Mouse (Mus musculus): Measurements from ENCODE around the gene Mbnl2. TPM values are rescaled to one million over a fixed set of nuclear protein-coding genes. Genes with fewer than 3 reads are reported as not detected.

Gene Mbnl2
- polyA plus RNA-seq, 1 experiment from 2014 or later = 23.1 TPM

DNA sequence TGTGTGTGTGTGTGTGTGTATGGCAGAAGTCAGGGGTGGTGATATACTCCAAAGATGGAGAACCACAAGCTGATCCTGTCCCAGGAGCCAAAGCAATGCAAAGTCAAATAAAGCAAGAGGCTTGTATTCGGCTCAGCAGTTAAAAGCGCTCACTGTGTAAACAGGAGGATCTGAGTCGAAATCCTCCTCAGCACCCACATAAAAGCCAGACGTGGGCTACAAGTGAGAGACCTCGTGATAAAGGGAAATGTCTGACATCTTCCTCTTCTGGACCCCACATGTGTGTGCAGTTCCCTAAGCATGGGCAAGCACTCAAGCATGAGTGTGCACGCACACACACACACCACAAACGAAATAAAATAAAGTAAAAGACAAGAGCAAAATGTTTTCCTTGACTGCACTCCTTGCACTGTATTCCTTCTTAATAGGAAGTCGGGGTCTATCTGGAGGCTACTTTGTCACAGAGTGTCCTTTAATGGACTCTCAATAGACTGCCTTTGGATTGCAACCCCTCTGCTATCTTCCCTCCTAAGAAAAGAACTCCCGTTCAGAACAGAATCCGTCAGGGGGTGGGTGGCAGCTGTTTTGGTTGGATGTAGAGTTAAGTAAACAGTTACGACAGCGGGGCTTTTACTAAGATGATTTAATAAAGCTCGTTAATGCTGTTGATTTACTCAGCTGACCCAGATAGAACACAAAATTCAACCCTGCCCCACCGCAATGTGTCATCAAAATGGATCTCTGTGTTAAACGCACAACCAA is 18.7 kb upstream of the Mbnl2 start:
- Histone ChIP-seq H3K4me2 (ENCODE audit: low read length) (no peak overlapping the region), H3K27me3 (replicated peaks; ENCODE audit: control insufficient read depth, insufficient read depth, low read length) (no peaks in the 10 kb centered on the region), H3K27ac (ENCODE audit: low read length) (no peak overlapping the region), H3K36me3 (ENCODE audit: control insufficient read depth, insufficient read depth) (no peaks in the 10 kb centered on the region), H3K4me3 (replicated peaks; ENCODE audit: low read length) (no peak overlapping the region), H3K4me1 (replicated peaks; ENCODE audit: control insufficient read depth, insufficient read depth, low read length) (no peaks in the 10 kb centered on the region), H3K9me3 (ENCODE audit: control insufficient read depth, low read length) (0 out of 2 replicates have a peak, but pooled peaks cover 2% of the 10 kb centered on the region), H3K9ac (replicated peaks; ENCODE audit: low read depth, low read length) (no peak overlapping the region)
- WGBS = 75% methylated on average over 15 of the region's 15 CpGs
- no peak for ATAC-seq

- 91% methylated on average over 6 of the region's 6 CpGs for WGBS
- Histone ChIP-seq H3K4me1 (replicated peaks; ENCODE audit: control insufficient read depth, insufficient read depth, low read length) (no peaks in the 10 kb centered on the region), H3K27ac (ENCODE audit: low read length) (no peak overlapping the region), H3K9me3 (ENCODE audit: control insufficient read depth, low read length) (0 out of 2 replicates have a peak, but pooled peaks cover 2% of the 10 kb centered on the region), H3K36me3 (ENCODE audit: control insufficient read depth, insufficient read depth) (no peaks in the 10 kb centered on the region), H3K9ac (replicated peaks; ENCODE audit: low read depth, low read length) (no peak overlapping the region), H3K4me3 (replicated peaks; ENCODE audit: low read length) (no peak overlapping the region), H3K4me2 (ENCODE audit: low read length) (no peak overlapping the region), H3K27me3 (replicated peaks; ENCODE audit: control insufficient read depth, insufficient read depth, low read length) (no peaks in the 10 kb centered on the region)
- ATAC-seq = no peak
Measured at GRCm38 (mm10) chr14:120257483-120257882, 18.0 kb upstream of the Mbnl2 start.

- Histone ChIP-seq H3K27ac (ENCODE audit: low read length) (no peak overlapping the region), H3K9ac (replicated peaks; ENCODE audit: low read depth, low read length) (no peak overlapping the region), H3K27me3 (replicated peaks; ENCODE audit: control insufficient read depth, insufficient read depth, low read length) (no peaks in the 10 kb centered on the region), H3K4me1 (replicated peaks; ENCODE audit: control insufficient read depth, insufficient read depth, low read length) (no peaks in the 10 kb centered on the region), H3K9me3 (ENCODE audit: control insufficient read depth, low read length) (0 out of 2 replicates have a peak, but pooled peaks cover 2% of the 10 kb centered on the region), H3K36me3 (ENCODE audit: control insufficient read depth, insufficient read depth) (no peaks in the 10 kb centered on the region), H3K4me2 (ENCODE audit: low read length) (no peak overlapping the region), H3K4me3 (replicated peaks; ENCODE audit: low read length) (no peak overlapping the region)
- no peak for ATAC-seq
- WGBS = 73% methylated on average over 1 of the region's 1 CpGs
Measured at GRCm38 (mm10) chr14:120259426-120259825, 16.0 kb upstream of the Mbnl2 start.

DNA sequence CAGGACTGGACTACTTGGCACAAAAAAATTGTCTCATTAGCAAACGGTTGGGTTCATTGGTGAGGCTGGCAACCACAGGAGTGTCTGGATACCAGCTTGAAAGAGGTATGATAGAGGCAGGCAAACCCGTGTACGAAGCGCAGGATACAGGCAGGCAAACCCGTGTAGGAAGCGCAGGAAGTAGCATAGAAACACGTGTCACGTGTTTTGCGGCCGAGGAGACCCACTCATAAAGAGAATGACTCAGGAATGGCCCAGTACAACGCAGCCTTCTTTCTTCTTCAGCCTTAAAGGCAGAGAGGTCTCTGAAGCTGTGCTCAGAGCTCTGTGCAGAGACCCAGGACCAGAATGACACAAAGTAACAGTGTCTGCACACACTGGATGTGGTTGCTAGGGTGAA is 13.9 kb upstream of the Mbnl2 start:
- no peak for ATAC-seq
- H3K4me1 ChIP-seq (replicated peaks; ENCODE audit: control insufficient read depth, insufficient read depth, low read length) = no peaks in the 10 kb centered on the region
- WGBS = 85% methylated on average over 11 of the region's 11 CpGs
- H3K4me3 ChIP-seq (replicated peaks; ENCODE audit: low read length) = no peak overlapping the region
- H3K27me3 ChIP-seq (replicated peaks; ENCODE audit: control insufficient read depth, insufficient read depth, low read length) = no peaks in the 10 kb centered on the region
- H3K4me2 ChIP-seq (ENCODE audit: low read length) = no peak overlapping the region
- H3K36me3 ChIP-seq (ENCODE audit: control insufficient read depth, insufficient read depth) = no peaks in the 10 kb centered on the region
- H3K27ac ChIP-seq (ENCODE audit: low read length) = no peak overlapping the region
- no peak overlapping the region for H3K9ac ChIP-seq (replicated peaks; ENCODE audit: low read depth, low read length)
- H3K9me3 ChIP-seq (ENCODE audit: control insufficient read depth, low read length) = no peaks in the 10 kb centered on the region

- WGBS = 93% methylated on average over 14 of the region's 14 CpGs
- no peaks in the 10 kb centered on the region for H3K9me3 ChIP-seq (ENCODE audit: control insufficient read depth, low read length)
- no peak for ATAC-seq
- no peak overlapping the region for H3K9ac ChIP-seq (replicated peaks; ENCODE audit: low read depth, low read length)
- no peak overlapping the region for H3K27ac ChIP-seq (ENCODE audit: low read length)
- no peaks in the 10 kb centered on the region for H3K4me1 ChIP-seq (replicated peaks; ENCODE audit: control insufficient read depth, insufficient read depth, low read length)
- no peak overlapping the region for H3K4me2 ChIP-seq (ENCODE audit: low read length)
- H3K27me3 ChIP-seq (replicated peaks; ENCODE audit: control insufficient read depth, insufficient read depth, low read length) = no peaks in the 10 kb centered on the region
- no peak overlapping the region for H3K4me3 ChIP-seq (replicated peaks; ENCODE audit: low read length)
- no peaks in the 10 kb centered on the region for H3K36me3 ChIP-seq (ENCODE audit: control insufficient read depth, insufficient read depth)
Measured at GRCm38 (mm10) chr14:120262660-120263379, 12.6 kb upstream of the Mbnl2 start.

DNA sequence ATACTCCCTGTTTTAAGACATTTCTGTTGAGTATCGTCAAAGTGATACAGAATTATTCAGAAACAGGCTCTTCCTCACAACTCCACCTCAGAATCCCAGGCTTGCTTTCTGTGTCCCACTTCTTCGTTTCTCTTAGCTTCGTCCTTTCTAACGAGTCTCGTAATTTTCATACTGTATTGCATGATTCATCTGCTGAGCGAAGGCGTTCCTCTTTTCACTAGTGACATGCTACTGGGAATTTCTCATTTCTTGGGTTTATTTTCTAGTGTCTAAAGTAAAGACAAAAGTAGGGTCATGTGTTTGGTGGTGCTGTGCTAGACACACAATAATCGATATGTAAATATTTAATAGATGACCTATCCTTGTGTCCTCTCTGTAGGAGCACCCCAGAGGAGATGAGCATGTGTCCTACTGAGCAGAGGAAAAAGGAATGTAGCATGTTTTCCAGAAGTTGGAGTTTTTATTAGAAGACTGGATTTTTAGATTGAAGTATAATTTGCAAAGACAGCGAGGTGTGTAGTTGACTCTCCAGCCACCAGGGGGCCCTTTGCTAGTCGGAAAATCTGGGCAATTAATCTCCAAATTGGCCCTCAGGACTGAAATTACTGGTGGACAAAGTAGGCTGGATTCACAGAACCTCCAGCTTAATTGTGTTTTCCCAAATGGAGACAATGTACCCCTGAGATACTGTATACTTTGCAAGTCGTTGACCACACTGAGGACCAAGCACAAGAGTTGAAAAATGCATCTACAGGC is 11.9 kb upstream of the Mbnl2 start:
- 74% methylated on average over 11 of the region's 11 CpGs for WGBS
- no peak overlapping the region for H3K27ac ChIP-seq (ENCODE audit: low read length)

DNA sequence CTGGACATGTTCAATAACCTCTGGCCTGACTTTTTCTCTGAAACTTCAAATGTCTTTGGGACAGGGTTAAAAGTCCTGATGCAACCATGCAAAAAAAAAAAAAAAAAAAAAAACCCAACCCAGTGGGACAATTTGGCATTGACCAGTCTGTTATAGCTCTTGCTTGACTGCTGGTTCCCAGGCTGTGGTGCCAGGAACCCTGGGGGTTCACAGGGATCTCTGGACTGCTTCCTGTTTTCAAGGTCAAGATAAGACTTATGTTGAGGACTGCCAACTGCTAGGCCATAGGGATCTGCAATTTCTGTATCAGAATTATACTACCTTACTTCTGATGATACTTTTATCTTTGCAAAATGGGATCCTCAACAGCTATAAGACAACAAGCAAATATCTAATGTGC is 9.6 kb upstream of the Mbnl2 start:
- no peaks in the 10 kb centered on the region for H3K27me3 ChIP-seq (replicated peaks; ENCODE audit: control insufficient read depth, insufficient read depth, low read length)
- H3K4me2 ChIP-seq (ENCODE audit: low read length) = no peak overlapping the region
- no peaks in the 10 kb centered on the region for H3K36me3 ChIP-seq (ENCODE audit: control insufficient read depth, insufficient read depth)
- H3K4me3 ChIP-seq (replicated peaks; ENCODE audit: low read length) = no peak overlapping the region
- H3K9ac ChIP-seq (replicated peaks; ENCODE audit: low read depth, low read length) = no peak overlapping the region
- no peaks in the 10 kb centered on the region for H3K9me3 ChIP-seq (ENCODE audit: control insufficient read depth, low read length)
- no peak overlapping the region for H3K27ac ChIP-seq (ENCODE audit: low read length)
- no peak for ATAC-seq
- no peaks in the 10 kb centered on the region for H3K4me1 ChIP-seq (replicated peaks; ENCODE audit: control insufficient read depth, insufficient read depth, low read length)

More for the DNA sequence above, 11.9 kb upstream of the Mbnl2 start:
- H3K9me3 ChIP-seq (ENCODE audit: control insufficient read depth, low read length) = no peaks in the 10 kb centered on the region
- H3K9ac ChIP-seq (replicated peaks; ENCODE audit: low read depth, low read length) = no peak overlapping the region
- H3K27me3 ChIP-seq (replicated peaks; ENCODE audit: control insufficient read depth, insufficient read depth, low read length) = no peaks in the 10 kb centered on the region
- no peaks in the 10 kb centered on the region for H3K4me1 ChIP-seq (replicated peaks; ENCODE audit: control insufficient read depth, insufficient read depth, low read length)
- no peaks in the 10 kb centered on the region for H3K36me3 ChIP-seq (ENCODE audit: control insufficient read depth, insufficient read depth)
- H3K4me3 ChIP-seq (replicated peaks; ENCODE audit: low read length) = no peak overlapping the region
- no peak overlapping the region for H3K4me2 ChIP-seq (ENCODE audit: low read length)
- no peak for ATAC-seq

DNA sequence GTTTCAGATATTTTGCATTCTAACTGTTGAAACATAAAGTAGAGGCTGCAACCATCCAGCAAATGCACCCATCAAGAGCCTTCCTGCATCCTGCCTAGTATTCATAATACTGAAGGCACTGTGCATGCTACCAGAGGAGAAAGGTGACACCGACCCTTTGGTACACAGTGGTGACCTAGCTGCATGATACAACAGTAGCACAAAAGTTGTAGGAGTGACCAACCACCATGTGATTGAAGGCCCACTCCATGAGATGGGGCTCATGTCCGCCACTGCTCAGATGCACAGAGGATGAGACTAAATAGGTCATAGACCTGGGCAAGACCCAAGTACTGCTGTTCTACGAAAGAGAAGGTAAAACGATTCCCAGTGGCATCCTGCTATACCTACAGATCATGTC is 8.3 kb upstream of the Mbnl2 start:
- 90% methylated on average over 4 of the region's 4 CpGs for WGBS
- ATAC-seq = no peak
- no peak overlapping the region for H3K27ac ChIP-seq (ENCODE audit: low read length)
- no peaks in the 10 kb centered on the region for H3K27me3 ChIP-seq (replicated peaks; ENCODE audit: control insufficient read depth, insufficient read depth, low read length)
- no peak overlapping the region for H3K4me3 ChIP-seq (replicated peaks; ENCODE audit: low read length)
- H3K4me2 ChIP-seq (ENCODE audit: low read length) = no peak overlapping the region
- H3K4me1 ChIP-seq (replicated peaks; ENCODE audit: control insufficient read depth, insufficient read depth, low read length) = no peaks in the 10 kb centered on the region
- no peaks in the 10 kb centered on the region for H3K9me3 ChIP-seq (ENCODE audit: control insufficient read depth, low read length)
- H3K9ac ChIP-seq (replicated peaks; ENCODE audit: low read depth, low read length) = no peak overlapping the region
- H3K36me3 ChIP-seq (ENCODE audit: control insufficient read depth, insufficient read depth) = no peaks in the 10 kb centered on the region

GRCm38 (mm10) chr14:120270031-120270430 is 5.4 kb upstream of the Mbnl2 start:
- Histone ChIP-seq H3K27ac (ENCODE audit: low read length) (no peak overlapping the region), H3K4me2 (ENCODE audit: low read length) (no peak overlapping the region), H3K9ac (replicated peaks; ENCODE audit: low read depth, low read length) (no peak overlapping the region), H3K9me3 (ENCODE audit: control insufficient read depth, low read length) (no peaks in the 10 kb centered on the region), H3K4me3 (replicated peaks; ENCODE audit: low read length) (no peak overlapping the region), H3K36me3 (ENCODE audit: control insufficient read depth, insufficient read depth) (no peaks in the 10 kb centered on the region), H3K27me3 (replicated peaks; ENCODE audit: control insufficient read depth, insufficient read depth, low read length) (no peaks in the 10 kb centered on the region), H3K4me1 (replicated peaks; ENCODE audit: control insufficient read depth, insufficient read depth, low read length) (peaks cover 5% of the 10 kb centered on the region)
- WGBS = 87% methylated on average over 3 of the region's 3 CpGs
- no peak for ATAC-seq
